Mouse (Mus musculus): ENCODE measurements around the gene Cldn7. TPM values are rescaled to one million over a fixed set of nuclear protein-coding genes. Genes with fewer than 3 reads are reported as not detected.

Gene Cldn7
- polyA plus RNA-seq, 1 experiment: 0.38 TPM

DNA sequence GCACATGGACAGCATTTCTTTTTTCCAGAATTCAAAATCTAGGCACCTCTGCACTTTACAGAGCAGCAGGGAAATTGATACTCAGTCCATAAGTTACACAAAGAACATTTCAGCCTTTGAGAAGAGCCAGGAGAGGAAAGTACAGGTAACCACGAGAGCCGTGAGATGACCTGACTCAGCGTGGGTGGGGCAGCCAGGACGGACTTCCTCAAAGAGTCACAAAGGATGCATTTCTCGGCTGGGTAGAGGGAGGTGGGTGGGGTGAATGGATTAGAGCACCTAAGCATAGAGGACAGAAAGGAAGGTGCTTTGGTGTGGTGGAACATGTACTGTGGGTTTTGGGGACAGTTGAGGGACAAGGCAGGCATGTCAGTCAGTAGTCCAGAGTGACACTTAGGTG is 2.7 kb upstream of the Cldn7 start:
- no peak for DNase-seq (ENCODE audit: low read depth)
- TF ChIP-seq POLR2A (IDR thresholded peaks at IDR 0.05; ENCODE audit: borderline replicate concordance, extremely low read depth, insufficient read depth, insufficient read length, poor library complexity, severe bottlenecking): no peak
- TF ChIP-seq CTCF (IDR thresholded peaks at IDR 0.05; ENCODE audit: borderline replicate concordance, extremely low read depth, insufficient read depth, insufficient read length): no peak

DNA sequence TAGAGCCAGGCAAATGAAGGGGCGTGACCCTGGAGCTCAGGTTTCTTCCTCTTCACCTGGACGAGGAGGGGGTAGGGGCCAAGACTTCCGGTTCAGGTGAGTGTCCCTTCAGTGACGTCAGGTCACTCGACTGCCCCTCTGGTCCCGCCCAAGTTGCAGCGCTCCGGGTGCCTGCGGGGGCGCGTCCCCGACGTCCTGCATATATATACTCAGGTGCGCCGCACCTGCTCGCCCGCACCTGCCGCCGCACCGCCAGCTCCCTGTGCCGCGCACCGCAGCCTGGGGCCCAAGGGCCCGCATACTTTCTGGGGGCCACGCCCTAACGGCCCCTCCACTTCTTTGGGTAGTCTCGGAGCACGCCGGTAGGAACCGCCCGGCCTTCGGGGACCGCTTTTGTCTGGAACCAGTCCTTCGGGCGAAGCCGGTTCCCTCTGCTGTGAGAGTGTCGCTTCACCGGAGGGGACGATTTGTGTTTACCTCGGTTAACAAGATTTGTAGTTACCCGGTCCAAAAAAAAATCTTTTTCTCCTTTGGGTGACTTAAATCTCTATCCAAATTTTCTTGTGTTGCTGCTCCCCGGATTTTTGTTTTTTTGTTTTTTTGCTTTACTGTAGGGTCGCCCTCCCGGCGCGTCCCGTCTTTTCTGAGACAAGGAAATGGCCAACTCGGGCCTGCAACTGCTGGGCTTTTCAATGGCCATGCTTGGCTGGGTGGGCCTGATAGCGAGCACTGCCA is 859 bp downstream of the Cldn7 start:
- no peak for DNase-seq (ENCODE audit: low read depth)
- TF ChIP-seq POLR2A (IDR thresholded peaks at IDR 0.05; ENCODE audit: borderline replicate concordance, extremely low read depth, insufficient read depth, insufficient read length, poor library complexity, severe bottlenecking) (no peak), CTCF (IDR thresholded peaks at IDR 0.05; ENCODE audit: borderline replicate concordance, extremely low read depth, insufficient read depth, insufficient read length) (no peak)

DNA sequence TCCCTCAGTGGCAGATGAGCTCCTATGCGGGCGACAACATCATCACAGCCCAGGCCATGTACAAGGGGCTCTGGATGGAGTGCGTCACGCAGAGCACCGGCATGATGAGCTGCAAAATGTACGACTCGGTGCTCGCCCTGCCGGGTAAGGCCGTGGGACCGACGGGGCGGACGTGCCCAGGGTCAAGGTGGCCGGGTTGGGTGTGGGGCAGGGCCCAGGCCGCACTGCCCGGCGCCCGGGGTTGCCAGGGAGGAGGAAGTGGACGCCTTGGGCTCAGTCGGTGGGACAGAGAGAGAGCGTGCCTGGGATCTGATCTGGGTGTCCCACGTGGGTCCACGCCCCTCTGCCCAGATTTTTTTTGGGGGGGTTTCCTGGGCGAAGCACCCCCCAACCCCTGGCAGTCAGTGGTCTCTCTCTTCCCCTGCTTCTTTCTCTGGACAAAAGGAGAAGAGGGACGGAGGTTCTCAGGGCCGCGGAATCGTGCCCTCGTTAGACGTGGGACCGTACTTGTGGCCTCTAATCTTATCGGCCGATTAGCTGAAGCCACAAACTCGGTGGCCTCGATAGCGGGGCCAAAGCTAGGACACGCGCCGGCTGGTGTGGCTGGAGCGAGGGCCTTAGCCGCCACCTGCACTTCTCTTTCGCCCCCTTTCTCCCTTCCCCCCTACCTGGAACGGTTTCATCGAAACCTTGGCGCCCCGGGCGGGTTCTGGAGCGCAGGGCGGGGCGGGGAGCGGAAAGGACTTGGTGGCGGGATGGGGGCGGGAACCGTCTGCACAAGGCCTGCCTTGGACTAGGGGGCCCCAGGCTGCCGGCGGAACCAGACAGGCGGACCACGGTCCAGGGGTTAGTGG is 1.7 kb downstream of the Cldn7 start:
- DNase-seq (ENCODE audit: low read depth): no peak
- TF ChIP-seq POLR2A (IDR thresholded peaks at IDR 0.05; ENCODE audit: borderline replicate concordance, extremely low read depth, insufficient read depth, insufficient read length, poor library complexity, severe bottlenecking): no peak
- no peak for TF ChIP-seq CTCF (IDR thresholded peaks at IDR 0.05; ENCODE audit: borderline replicate concordance, extremely low read depth, insufficient read depth, insufficient read length)

DNA sequence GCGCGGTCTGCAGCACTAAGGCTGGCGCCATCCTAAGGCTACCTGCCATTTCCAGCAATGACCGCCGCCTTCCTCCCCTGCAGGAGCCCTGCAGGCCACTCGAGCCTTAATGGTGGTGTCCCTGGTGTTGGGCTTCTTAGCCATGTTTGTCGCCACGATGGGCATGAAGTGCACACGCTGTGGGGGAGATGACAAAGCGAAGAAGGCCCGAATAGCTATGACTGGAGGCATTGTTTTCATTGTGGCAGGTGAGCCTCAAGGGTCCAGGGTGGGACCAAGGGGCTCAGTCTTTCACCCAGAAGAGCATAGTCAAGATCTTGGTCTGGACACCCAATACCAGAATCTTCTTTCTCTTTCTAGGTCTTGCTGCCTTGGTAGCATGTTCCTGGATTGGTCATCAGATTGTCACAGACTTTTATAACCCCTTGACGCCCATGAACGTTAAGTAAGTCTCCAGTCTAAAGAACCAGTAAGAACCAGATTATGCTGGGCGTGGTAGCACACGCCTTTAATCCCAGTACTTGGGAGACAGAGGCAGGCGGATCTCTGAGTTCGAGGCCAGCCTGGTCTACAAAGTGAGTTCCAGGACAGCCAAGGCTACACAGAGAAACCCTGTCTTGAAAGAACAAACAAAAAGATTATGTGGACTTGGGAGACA is 2.4 kb downstream of the Cldn7 start:
- TF ChIP-seq POLR2A (IDR thresholded peaks at IDR 0.05; ENCODE audit: borderline replicate concordance, extremely low read depth, insufficient read depth, insufficient read length, poor library complexity, severe bottlenecking) (no peak), CTCF (IDR thresholded peaks at IDR 0.05; ENCODE audit: borderline replicate concordance, extremely low read depth, insufficient read depth, insufficient read length) (no peak)
- DNase-seq (ENCODE audit: low read depth): no peak

GRCm38 (mm10) chr11:69968793-69969192 is 4.2 kb downstream of the Cldn7 start:
- no peak for DNase-seq (ENCODE audit: low read depth)
- no peak for TF ChIP-seq CTCF (IDR thresholded peaks at IDR 0.05; ENCODE audit: borderline replicate concordance, extremely low read depth, insufficient read depth, insufficient read length)
- no peak for TF ChIP-seq POLR2A (IDR thresholded peaks at IDR 0.05; ENCODE audit: borderline replicate concordance, extremely low read depth, insufficient read depth, insufficient read length, poor library complexity, severe bottlenecking)

- TF ChIP-seq POLR2A (IDR thresholded peaks at IDR 0.05; ENCODE audit: borderline replicate concordance, extremely low read depth, insufficient read depth, insufficient read length, poor library complexity, severe bottlenecking): no peak
- TF ChIP-seq CTCF (IDR thresholded peaks at IDR 0.05; ENCODE audit: borderline replicate concordance, extremely low read depth, insufficient read depth, insufficient read length): no peak
- DNase-seq (ENCODE audit: low read depth): no peak
These were observed 5.6 kb downstream of the Cldn7 start for GRCm38 (mm10) chr11:69970222-69970621.

DNA sequence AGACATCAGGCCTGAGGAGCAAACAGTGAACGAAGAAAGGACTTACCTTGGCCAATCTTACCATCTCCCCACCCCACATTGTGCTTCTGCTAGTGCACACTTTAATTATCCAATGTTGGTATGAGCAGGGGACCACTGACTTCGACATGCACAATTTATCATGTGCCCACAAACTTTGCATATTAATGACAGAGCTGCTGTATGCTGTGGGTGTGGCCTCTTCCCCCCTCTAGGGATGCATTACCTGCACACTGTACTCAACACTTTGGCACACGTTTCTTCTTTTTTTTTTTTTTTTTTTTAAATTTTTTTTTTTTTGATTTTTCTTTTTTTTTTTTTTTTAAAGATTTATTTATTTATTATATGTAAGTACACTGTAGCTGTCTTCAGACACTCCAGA is 6.2 kb downstream of the Cldn7 start:
- no peak for TF ChIP-seq POLR2A (IDR thresholded peaks at IDR 0.05; ENCODE audit: borderline replicate concordance, extremely low read depth, insufficient read depth, insufficient read length, poor library complexity, severe bottlenecking)
- TF ChIP-seq CTCF (IDR thresholded peaks at IDR 0.05; ENCODE audit: borderline replicate concordance, extremely low read depth, insufficient read depth, insufficient read length): no peak
- no peak for DNase-seq (ENCODE audit: low read depth)

- TF ChIP-seq CTCF (IDR thresholded peaks at IDR 0.05; ENCODE audit: borderline replicate concordance, extremely low read depth, insufficient read depth, insufficient read length): no peak
- TF ChIP-seq POLR2A (IDR thresholded peaks at IDR 0.05; ENCODE audit: borderline replicate concordance, extremely low read depth, insufficient read depth, insufficient read length, poor library complexity, severe bottlenecking): no peak
- DNase-seq (ENCODE audit: low read depth): no peak
These were observed 10.3 kb downstream of the Cldn7 start for GRCm38 (mm10) chr11:69974907-69975306.

DNA sequence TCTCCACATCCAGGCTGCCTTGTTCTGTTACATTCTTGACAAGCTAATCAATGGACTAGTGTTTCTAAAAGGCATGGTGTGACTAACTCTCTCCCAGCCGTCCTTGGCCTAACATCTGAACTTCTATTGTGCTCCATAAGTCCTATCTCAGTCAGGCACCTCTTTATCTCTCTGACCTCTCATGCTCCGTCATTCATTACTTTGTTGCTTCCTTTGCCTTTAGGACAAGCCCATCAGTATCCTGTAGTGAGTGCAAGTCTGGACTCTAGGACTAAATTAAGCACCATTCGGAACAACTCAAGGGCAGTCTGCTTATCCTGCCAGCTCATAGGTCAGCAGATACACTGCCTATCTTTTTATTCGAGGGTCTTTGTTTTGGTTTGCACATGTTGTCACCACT is 11.7 kb downstream of the Cldn7 start:
- TF ChIP-seq CTCF (IDR thresholded peaks at IDR 0.05; ENCODE audit: borderline replicate concordance, extremely low read depth, insufficient read depth, insufficient read length) (no peak), POLR2A (IDR thresholded peaks at IDR 0.05; ENCODE audit: borderline replicate concordance, extremely low read depth, insufficient read depth, insufficient read length, poor library complexity, severe bottlenecking) (no peak)
- DNase-seq (ENCODE audit: low read depth): no peak

DNA sequence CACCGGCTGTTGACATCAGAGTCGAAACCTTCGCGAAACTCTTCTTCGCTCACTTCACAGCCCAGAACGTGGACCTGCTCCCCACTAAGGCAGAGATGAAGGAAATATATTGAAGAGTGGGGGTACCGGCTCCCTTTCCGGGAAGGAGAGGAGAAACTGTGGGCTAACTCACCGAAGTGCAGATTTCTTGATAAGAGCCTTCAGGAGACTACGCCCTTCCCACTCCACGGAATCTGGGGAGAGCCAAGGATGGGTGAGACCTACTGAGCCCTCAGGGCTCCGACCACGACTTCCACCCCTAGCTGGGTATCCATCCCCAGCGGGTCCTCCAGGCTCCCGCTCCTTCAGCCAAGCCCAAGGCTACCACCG is 15.2 kb downstream of the Cldn7 start:
- no peak for DNase-seq (ENCODE audit: low read depth)
- TF ChIP-seq POLR2A (IDR thresholded peaks at IDR 0.05; ENCODE audit: borderline replicate concordance, extremely low read depth, insufficient read depth, insufficient read length, poor library complexity, severe bottlenecking) (no peak), CTCF (IDR thresholded peaks at IDR 0.05; ENCODE audit: borderline replicate concordance, extremely low read depth, insufficient read depth, insufficient read length) (no peak)

Measured in brain, embryonic 14.5 days (tissue).